Mouse (Mus musculus) telencephalon, adult 2 months (tissue): ENCODE results near the gene Emc7.

Source experiments
- DNase-seq: peaks from one replicate; pipeline ENCODE4 v3.0.0-alpha.2; 2011; ENCODE audit warnings: low read depth, low spot score

The Emc7 gene

GRCm38 (mm10) chr2:112476554-112476953, 21.8 kb downstream of the Emc7 start:
- DNase-seq, result no peak

GRCm38 (mm10) chr2:112480669-112481068, 25.9 kb downstream of the Emc7 start, which contains the start of gene Chrm5:
Chrm5 (minus strand) TSS chr2:112480769.
- DNase-seq, result no peak

GRCm38 (mm10) chr2:112481564-112481963, 26.8 kb downstream of the Emc7 start:
- DNase-seq, result no peak

- DNase-seq, result peak; percentile 50
Observed at GRCm38 (mm10) chr2:112482533-112483333, 27.9 kb downstream of the Emc7 start.

GRCm38 (mm10) chr2:112483334-112483651, 28.5 kb downstream of the Emc7 start:
- DNase-seq, result no peak

GRCm38 (mm10) chr2:112484886-112485285, 30.1 kb downstream of the Emc7 start:
- DNase-seq, result no peak

DNA sequence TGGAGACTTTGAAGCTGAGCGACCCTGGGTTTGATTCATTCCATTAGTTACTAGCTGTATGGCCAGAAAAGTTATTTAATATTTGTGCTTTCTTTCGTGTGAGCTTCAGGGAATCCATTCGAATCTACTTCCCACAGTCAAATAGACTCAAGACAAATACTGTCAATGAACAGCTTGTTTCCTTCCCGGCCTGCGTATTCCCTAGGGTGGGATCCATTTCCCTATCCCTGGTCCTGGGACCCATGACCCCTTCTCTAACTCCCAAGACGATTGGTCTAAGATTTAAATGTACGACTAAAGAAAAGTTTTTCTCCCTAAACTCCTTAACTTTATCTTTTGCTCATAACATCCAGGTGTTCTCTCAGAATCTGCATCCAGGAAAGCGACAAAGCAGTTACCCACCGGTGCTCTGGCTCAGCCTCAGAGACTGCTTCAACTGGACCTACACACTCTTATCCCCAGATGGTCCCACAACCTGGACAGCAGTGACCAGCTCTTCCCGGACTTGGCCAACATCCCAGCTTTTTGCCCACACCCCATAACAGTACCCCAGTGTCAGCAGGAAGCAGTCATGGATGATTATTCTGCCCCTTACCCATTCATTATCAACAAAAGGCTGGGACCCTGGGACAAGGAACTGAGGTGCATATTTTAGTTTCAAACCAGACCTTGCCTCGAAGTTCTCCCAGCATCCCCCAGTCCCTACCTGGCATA, 35.8 kb downstream of the Emc7 start:
- no peak for DNase-seq

GRCm38 (mm10) chr2:112491629-112492028, 36.8 kb downstream of the Emc7 start:
- no peak for DNase-seq

DNA sequence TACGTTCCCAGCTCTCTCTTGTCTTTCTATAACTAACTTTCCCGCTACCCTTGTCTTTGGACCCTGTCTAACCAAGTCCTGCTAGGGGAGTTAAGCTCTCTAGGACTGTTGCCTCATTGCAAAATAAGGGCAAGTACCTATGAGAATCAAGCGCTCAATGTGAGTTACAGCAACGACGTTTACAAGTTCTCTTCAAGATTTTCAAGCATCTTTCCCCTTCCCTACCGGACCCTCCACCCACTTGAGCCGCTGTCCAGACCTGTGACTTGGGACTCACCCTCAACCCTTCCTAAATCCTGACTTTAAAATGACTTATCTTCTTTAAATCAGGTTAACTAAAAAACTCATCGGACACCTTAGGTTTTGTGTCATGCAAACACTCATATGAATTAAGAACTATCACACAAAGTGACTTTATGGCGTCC, 37.6 kb downstream of the Emc7 start:
- DNase-seq, result no peak

DNA sequence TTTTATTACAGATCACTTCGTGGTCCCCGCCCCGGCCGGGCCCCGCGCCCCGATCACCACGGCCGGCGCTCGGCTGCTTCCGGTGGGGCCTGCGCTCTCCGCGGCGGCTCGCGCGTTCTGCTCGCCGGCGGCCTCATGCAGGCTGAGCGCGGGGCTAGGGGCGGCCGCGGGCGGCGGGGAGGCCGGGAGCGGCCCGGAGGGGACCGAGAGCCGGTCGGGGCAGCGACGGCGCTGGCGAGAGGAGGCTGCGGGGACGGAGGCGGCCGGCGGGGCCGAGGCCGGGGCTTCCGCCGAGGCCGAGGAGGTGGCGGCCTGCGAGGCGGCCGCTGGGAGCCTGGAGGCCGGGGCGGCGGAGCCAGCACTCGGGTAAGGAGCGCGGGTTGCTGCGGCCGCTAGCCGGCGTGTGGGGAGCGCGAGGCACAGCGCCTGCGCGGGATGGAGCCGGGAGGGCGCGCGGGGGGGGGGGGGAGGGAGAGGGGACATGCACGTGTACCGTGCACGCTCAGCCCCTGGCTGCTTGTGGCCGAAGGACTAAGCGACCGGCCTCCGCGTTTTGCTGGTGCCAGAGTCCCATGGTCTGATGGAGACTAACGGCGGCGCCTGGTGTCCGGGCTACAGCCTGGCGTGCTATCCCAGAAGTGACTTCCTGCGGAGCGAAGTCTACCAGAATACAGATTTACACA, 38.2 kb downstream of the Emc7 start, which contains the start of gene Aven:
Gene Aven (plus strand): TSS at position 109 of the 683 bp plus-strand sequence.
- DNase-seq, result peak; percentile 48

DNA sequence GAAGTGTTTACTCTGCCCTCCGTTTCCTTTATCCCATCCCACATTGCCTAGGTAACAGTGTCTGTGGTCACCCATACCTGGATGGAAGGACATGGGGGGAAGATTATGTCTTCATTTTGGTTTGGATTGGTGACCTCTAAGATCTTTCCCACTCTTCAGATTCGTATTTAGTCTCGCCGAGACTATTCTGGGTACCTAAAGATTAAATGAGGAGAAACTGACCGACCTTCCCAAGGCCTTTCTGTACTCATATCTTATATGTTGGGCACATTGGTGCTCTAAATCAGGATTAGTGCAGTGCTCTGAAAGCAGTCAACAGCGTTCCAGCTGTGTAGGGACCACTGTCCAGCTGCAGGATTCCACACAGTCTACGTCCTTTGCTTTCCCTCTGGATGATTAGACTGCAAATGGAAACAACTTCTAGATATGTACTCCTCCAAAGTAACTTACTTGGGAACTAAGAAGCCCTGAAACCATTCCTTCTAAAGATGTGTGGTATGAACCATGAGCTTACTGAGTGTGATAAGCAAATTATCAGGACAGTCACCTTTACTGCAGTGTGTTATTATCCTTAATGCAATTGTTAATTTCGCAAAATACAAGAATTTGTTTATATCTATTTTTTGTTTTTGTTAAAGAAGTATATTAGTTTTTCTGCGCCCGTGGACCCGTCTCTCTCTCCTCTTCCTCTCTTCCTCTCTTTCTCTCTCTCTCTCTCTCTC, 38.9 kb downstream of the Emc7 start:
- no peak for DNase-seq

- DNase-seq, result no peak
Observed at GRCm38 (mm10) chr2:112497851-112498250, 43.1 kb downstream of the Emc7 start.

- DNase-seq, result peak; percentile 55
Observed at GRCm38 (mm10) chr2:112501209-112501608, 46.4 kb downstream of the Emc7 start.

- no peak for DNase-seq
Observed at GRCm38 (mm10) chr2:112503978-112504377, 49.2 kb downstream of the Emc7 start.

DNA sequence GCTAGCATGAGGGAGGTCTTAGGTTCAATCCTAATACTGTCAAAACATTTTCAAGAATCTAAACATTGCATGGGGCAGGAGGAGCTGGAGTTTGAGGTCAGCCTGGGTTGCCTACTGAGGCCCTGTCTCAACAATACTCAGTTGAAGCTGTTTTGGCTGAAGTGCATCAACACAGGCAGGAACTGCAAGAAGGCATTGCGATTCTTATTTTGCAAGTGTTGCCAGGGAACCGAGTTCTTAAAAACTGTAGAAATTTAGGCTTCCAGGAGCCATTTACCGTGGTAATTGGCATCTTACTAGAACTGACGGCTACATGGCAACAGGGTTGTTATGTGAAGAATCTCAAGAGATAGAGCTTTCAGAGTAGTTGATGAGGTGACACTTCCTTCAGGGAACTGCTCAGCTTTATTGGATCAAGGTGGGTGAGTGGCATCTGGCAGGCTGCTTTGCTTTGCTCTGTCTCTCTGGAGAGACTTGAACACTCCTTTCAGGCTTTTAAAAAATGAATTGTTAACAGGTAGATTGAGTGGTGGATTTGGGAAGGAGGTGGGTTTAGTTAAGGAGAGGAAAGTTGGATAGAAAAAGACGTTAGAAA, 52.1 kb downstream of the Emc7 start:
- no peak for DNase-seq

GRCm38 (mm10) chr2:112507444-112507843, 52.6 kb downstream of the Emc7 start:
- no peak for DNase-seq

DNA sequence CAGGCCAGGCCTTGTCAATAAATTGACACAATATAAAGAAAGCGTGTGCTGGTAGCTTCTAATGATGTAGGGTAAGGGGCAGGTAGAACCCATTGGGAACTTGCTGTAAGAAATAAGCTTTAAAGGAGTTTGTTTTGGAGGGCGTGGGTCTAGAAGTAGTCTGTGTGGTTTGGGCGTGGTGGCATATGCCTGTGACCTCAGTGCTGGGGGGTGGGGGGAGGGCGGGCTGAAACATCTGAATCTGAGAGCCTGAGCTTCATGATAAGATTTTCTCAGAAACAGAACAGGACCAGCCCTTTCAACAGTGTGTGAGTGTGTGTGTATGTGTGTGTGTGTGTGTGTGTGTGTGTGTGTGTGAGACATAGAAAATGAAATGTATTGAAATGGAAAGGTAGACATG, 55.3 kb downstream of the Emc7 start:
- DNase-seq, result no peak

DNA sequence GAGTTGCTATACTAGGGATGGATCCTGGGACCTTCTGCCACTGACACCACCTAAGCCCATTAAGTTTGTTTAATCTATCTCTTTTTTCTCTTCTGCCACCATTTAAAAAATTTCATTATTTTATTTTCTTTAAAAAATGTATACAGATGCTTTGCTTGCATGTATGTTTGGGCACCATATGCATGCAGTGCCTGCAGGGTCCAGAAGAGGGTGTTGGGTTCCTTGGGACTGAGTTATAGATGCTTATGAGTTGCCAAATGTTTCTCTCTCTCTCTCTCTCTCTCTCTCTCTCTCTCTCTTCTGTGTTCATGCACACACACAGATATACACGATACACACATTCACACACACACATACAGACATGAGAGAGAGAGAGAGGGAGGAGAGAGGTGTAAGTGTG, 58.2 kb downstream of the Emc7 start:
- DNase-seq, result no peak

DNA sequence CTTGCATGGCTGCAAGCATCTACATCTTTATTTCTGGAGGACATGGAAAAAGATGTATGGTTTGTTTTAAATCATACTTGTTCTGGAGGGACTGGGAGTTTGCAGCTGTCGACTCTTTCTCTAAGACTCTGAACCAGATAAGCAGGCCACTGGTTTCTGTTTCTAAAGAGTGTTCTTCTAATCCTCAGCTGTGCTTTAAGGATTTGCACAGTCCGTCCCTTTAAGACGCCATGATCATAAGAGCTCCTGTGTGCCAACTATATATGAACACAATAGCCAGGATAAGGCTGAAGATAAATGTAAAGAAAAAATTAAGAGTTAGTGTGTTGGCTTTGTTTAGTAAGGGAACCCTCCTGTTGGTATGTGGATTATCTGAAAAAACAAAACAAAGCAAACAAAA, 61.9 kb downstream of the Emc7 start:
- no peak for DNase-seq

- no peak for DNase-seq
Observed at GRCm38 (mm10) chr2:112517218-112517617, 62.4 kb downstream of the Emc7 start.

DNA sequence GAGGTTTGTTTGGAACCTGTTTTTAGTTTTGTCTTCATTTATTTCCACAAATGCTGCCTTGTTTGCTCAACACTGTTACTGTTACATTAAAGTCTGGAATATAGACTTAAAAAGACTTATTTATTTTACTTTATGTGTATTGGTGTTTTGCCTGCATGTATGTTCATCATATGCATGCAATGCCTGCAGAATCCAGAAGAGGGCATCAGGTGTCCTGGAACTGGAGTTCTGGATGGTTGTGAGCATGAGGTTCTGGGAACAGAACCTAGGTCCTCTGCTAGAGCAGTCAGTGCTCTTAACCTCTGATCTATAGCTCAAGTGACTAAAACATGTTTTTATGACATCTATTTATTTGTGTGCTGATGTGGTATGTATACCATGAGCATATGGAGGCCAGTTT, 63.7 kb downstream of the Emc7 start:
- DNase-seq, result no peak
